In genomic region chr12:119206711-119207463, GRCm38 (mm10) we compare ENCODE assay signal across 8 mouse cellular contexts. TPM values are rescaled to one million over a fixed set of nuclear protein-coding genes. Genes with fewer than 3 reads are reported as not detected.
DNase-seq lines count a peak whose midpoint lies in the region; ATAC-seq lines count a peak whose summit lies in the region.
"Had no signal": no experiment of that assay in that cellular context is flagged by ENCODE, and none has a peak within 500 bp of the region (broad histone marks: within the 10 kb centered on the region; RNA-seq: fewer than 3 reads in every experiment).

No protein-coding gene starts in this region.

- no peaks in the 10 kb centered on the region for H3K4me1 ChIP-seq in midbrain, embryonic 14.5 days (ENCODE audit: control insufficient read depth, insufficient read depth, low read length)
- H3K4me1 ChIP-seq in midbrain, embryonic 10.5 days, result no peaks in the 10 kb centered on the region
- H3K4me1 ChIP-seq: embryonic facial prominence, embryonic 15.5 days had no signal

- no peak overlapping the region for H3K4me3 ChIP-seq in midbrain, embryonic 14.5 days (replicated peaks; ENCODE audit: low read depth, low read length)
- no peak overlapping the region for H3K4me3 ChIP-seq in midbrain, embryonic 10.5 days
- H3K4me3 ChIP-seq: embryonic facial prominence, embryonic 15.5 days had no signal

- H3K9ac ChIP-seq in midbrain, embryonic 14.5 days (replicated peaks; ENCODE audit: low read length), result no peak overlapping the region
- H3K9ac ChIP-seq: embryonic facial prominence, embryonic 15.5 days had no signal

- H3K27ac ChIP-seq in midbrain, embryonic 14.5 days (replicated peaks; ENCODE audit: low read depth, low read length), result no peak overlapping the region
- H3K27ac ChIP-seq in midbrain, embryonic 10.5 days (replicated peaks), result no peak overlapping the region
- H3K27ac ChIP-seq: embryonic facial prominence, embryonic 15.5 days had no signal

- peak; percentile 45 for DNase-seq in midbrain, embryonic 14.5 days
- no peak for DNase-seq in midbrain, embryonic 10.5 days (ENCODE audit: low spot score)
- DNase-seq in frontal cortex, postnatal 10 days (ENCODE audit: low spot score in 2 of 2), result peak; percentile 58
- DNase-seq in left cerebral cortex, adult 18-20 months (ENCODE audit: low spot score in 2 of 2), result peak; percentile 55 to 66
- DNase-seq in testis, postnatal 10 days (ENCODE audit: low spot score), result peak; percentile 45
- no peak for DNase-seq in spleen, postnatal 14 days (ENCODE audit: low spot score in 2 of 2)
- DNase-seq in gastrocnemius, adult 8-10 months (ENCODE audit: low spot score in 2 of 2), result no peak

- H3K4me2 ChIP-seq in midbrain, embryonic 14.5 days (ENCODE audit: low read length), result no peak overlapping the region
- H3K4me2 ChIP-seq: embryonic facial prominence, embryonic 15.5 days had no signal

- H3K36me3 ChIP-seq in midbrain, embryonic 14.5 days (ENCODE audit: control insufficient read depth, insufficient read depth, low read length), result 0 out of 2 replicates have a peak, but pooled peaks cover 4% of the 10 kb centered on the region
- peaks cover 51% of the 10 kb centered on the region for H3K36me3 ChIP-seq in midbrain, embryonic 10.5 days
- H3K36me3 ChIP-seq: embryonic facial prominence, embryonic 15.5 days had no signal

- no peaks in the 10 kb centered on the region for H3K9me3 ChIP-seq in midbrain, embryonic 14.5 days (ENCODE audit: control insufficient read depth, low read length)
- no peaks in the 10 kb centered on the region for H3K9me3 ChIP-seq in midbrain, embryonic 10.5 days (replicated peaks)
- H3K9me3 ChIP-seq: embryonic facial prominence, embryonic 15.5 days had no signal

- H3K27me3 ChIP-seq in midbrain, embryonic 14.5 days (ENCODE audit: control insufficient read depth, insufficient read depth, low read length), result no peaks in the 10 kb centered on the region
- H3K27me3 ChIP-seq in midbrain, embryonic 10.5 days (ENCODE audit: low read depth, poor library complexity, severe bottlenecking), result no peaks in the 10 kb centered on the region
- H3K27me3 ChIP-seq: embryonic facial prominence, embryonic 15.5 days had no signal

- WGBS in midbrain, embryonic 14.5 days, result 83% methylated on average over 6 of the region's 6 CpGs
- 87% methylated on average over 6 of the region's 6 CpGs for WGBS in midbrain, embryonic 10.5 days

- ATAC-seq in midbrain, embryonic 14.5 days (ENCODE audit: low FRiP score, low TSS enrichment), result no peak; the same call in 1 of the 2 replicates

RNA-seq across cellular contexts. Expression of gene Itgb8, which starts 31.7 kb away (rescaled TPM):
- polyA plus RNA-seq in midbrain, embryonic 14.5 days (2014; fragmentation: Nextera tagmentation; extraction: Ambion mirVana), result 17.2 and 21.5 TPM in 2 replicates
- polyA plus RNA-seq in midbrain, embryonic 10.5 days (2016; fragmentation: Nextera tagmentation; extraction: Ambion mirVana), result 23.7 and 32.6 TPM in 2 replicates
- total RNA-seq in left cerebral cortex, adult 18-20 months (2021), result 10 to 100 TPM; 35.8 to 37.6 TPM
- under 1 TPM; 0.39 to 0.54 (median 0.47) TPM for total RNA-seq in gastrocnemius, adult 8-10 months (2022)

Comparison
In these comparisons a context has a peak if more than half of its experiments do, and no peak if none do; other contexts are left out.
1. DNase-seq: peak in midbrain, embryonic 14.5 days (single experiment), frontal cortex, postnatal 10 days (2 of 2), left cerebral cortex, adult 18-20 months (2 of 2) and testis, postnatal 10 days (single experiment); none in midbrain, embryonic 10.5 days (single experiment), spleen, postnatal 14 days (0 of 2) and gastrocnemius, adult 8-10 months (0 of 2).
2. RNA of gene Itgb8, which starts 31.7 kb away (total RNA-seq): 35.8 to 37.6 TPM in left cerebral cortex, adult 18-20 months; 0.39 to 0.54 TPM in gastrocnemius, adult 8-10 months; every median in the first group is over 10 times any median in the second.